Comparison of ENCODE assay signal across 19 mouse cellular contexts in genomic region chr11:114321527-114321926, GRCm38 (mm10).
A peak's percentile ranks its signal among the peaks of the same experiment; 100 is the strongest.
DNase-seq lines count a peak whose midpoint lies in the region; ATAC-seq and TF ChIP-seq lines count a peak whose summit lies in the region.
"Had no signal": no experiment of that assay in that cellular context is flagged by ENCODE, and none has a peak within 500 bp of the region (broad histone marks: within the 10 kb centered on the region; RNA-seq: fewer than 3 reads in every experiment).

No protein-coding gene starts in this region.

- peak overlapping the region; percentile 43; the same call in 1 of the 2 replicates for H3K27ac ChIP-seq in hindbrain, embryonic 14.5 days
- no peak overlapping the region for H3K27ac ChIP-seq in hindbrain, embryonic 16.5 days (ENCODE audit: low read depth, low read length)
- peak overlapping the region; percentile 72 for H3K27ac ChIP-seq in thymus, adult 2 months (ENCODE audit: control insufficient read depth, insufficient read depth, low read length)
- H3K27ac ChIP-seq: hindbrain, postnatal 0 days; macrophage; neural tube, embryonic 15.5 days; stomach, embryonic 15.5 days had no signal

- no peak overlapping the region for H3K4me2 ChIP-seq in hindbrain, embryonic 14.5 days (replicated peaks)
- no peak overlapping the region for H3K4me2 ChIP-seq in hindbrain, embryonic 16.5 days (ENCODE audit: low read length)
- H3K4me2 ChIP-seq: lung, embryonic 14.5 days; neural tube, embryonic 15.5 days; stomach, embryonic 15.5 days had no signal

- H3K9me3 ChIP-seq in hindbrain, embryonic 14.5 days (ENCODE audit: control insufficient read depth, low read length): no peaks in the 10 kb centered on the region
- H3K9me3 ChIP-seq in hindbrain, embryonic 16.5 days (ENCODE audit: control insufficient read depth, low read length): no peaks in the 10 kb centered on the region
- H3K9me3 ChIP-seq: neural tube, embryonic 15.5 days; stomach, embryonic 15.5 days had no signal

- no peak for TF ChIP-seq POLR2A in brain, embryonic 14.5 days (IDR thresholded peaks at IDR 0.05; ENCODE audit: borderline replicate concordance, extremely low read depth, insufficient read depth, insufficient read length, poor library complexity, severe bottlenecking)
- TF ChIP-seq POLR2A in thymus, adult 2 months (IDR thresholded peaks at IDR 0.05; ENCODE audit: control insufficient read depth, extremely low read depth, insufficient read depth, low read length, poor library complexity): no peak

- H3K27me3 ChIP-seq in hindbrain, embryonic 14.5 days (ENCODE audit: control insufficient read depth, insufficient read depth, low read length): no peaks in the 10 kb centered on the region
- H3K27me3 ChIP-seq in hindbrain, embryonic 16.5 days (replicated peaks; ENCODE audit: control insufficient read depth, insufficient read depth, low read length): no peaks in the 10 kb centered on the region
- no peaks in the 10 kb centered on the region for H3K27me3 ChIP-seq in thymus, adult 2 months (ENCODE audit: control insufficient read depth, insufficient read depth, low read length)
- H3K27me3 ChIP-seq: neural tube, embryonic 15.5 days; stomach, embryonic 15.5 days had no signal

- ATAC-seq in hindbrain, embryonic 14.5 days (ENCODE audit: low FRiP score): no peak
- no peak for ATAC-seq in hindbrain, embryonic 16.5 days
- ATAC-seq: hindbrain, postnatal 0 days had no signal

- TF ChIP-seq CTCF in brain, embryonic 14.5 days (IDR thresholded peaks at IDR 0.05; ENCODE audit: borderline replicate concordance, extremely low read depth, insufficient read depth, insufficient read length): no peak
- TF ChIP-seq CTCF in thymus, adult 2 months (IDR thresholded peaks at IDR 0.05; ENCODE audit: borderline replicate concordance, control insufficient read depth, extremely low read depth, insufficient read depth, low read length, poor library complexity): no peak

- WGBS in hindbrain, embryonic 14.5 days: 63% methylated on average over 8 of the region's 8 CpGs
- 68% methylated on average over 8 of the region's 8 CpGs for WGBS in hindbrain, embryonic 16.5 days
- 4% methylated on average over 8 of the region's 8 CpGs for WGBS in thymus, adult 2 months

- DNase-seq in hindbrain, embryonic 14.5 days (ENCODE audit: low spot score): no peak
- peak; percentile 68 for DNase-seq in CD4-positive, CD25-positive, alpha-beta regulatory T cell, adult 2 months (ENCODE audit: low read depth, low spot score)
- DNase-seq in brain, embryonic 14.5 days (ENCODE audit: low read depth): peak; percentile 65
- peak; percentile 50 for DNase-seq in thymus, adult 2 months
- no peak for DNase-seq in right cerebral cortex, postnatal 4 days
- no peak for DNase-seq in testis, postnatal 14 days (ENCODE audit: low spot score)
- DNase-seq in right cerebral cortex, postnatal 10 days (ENCODE audit: low spot score in 2 of 2): no peak
- DNase-seq: adrenal gland, postnatal 14 days; cerebellum, postnatal 10 days; heart, postnatal 10 days; kidney, adult 8-10 months; kidney, postnatal 4 days; lung, embryonic 14.5 days; retina, postnatal 1 day had no signal

- H3K4me3 ChIP-seq in hindbrain, embryonic 14.5 days (replicated peaks; ENCODE audit: low read length): no peak overlapping the region
- H3K4me3 ChIP-seq in hindbrain, embryonic 16.5 days (ENCODE audit: low read length): no peak overlapping the region
- H3K4me3 ChIP-seq in thymus, adult 2 months (ENCODE audit: control insufficient read depth, insufficient read depth, low read length): no peak overlapping the region
- H3K4me3 ChIP-seq: neural tube, embryonic 15.5 days; stomach, embryonic 15.5 days had no signal

- no peaks in the 10 kb centered on the region; the same call in 1 of the 2 replicates for H3K4me1 ChIP-seq in hindbrain, embryonic 14.5 days (replicated peaks; ENCODE audit: control insufficient read depth, insufficient read depth, low read length)
- H3K4me1 ChIP-seq in hindbrain, embryonic 16.5 days (ENCODE audit: control insufficient read depth, insufficient read depth, low read depth, low read length): no peaks in the 10 kb centered on the region; the same call in 1 of the 2 replicates
- H3K4me1 ChIP-seq in thymus, adult 2 months (replicated peaks; ENCODE audit: control insufficient read depth, insufficient read depth, low read length): peaks cover 24% of the 10 kb centered on the region
- H3K4me1 ChIP-seq: stomach, embryonic 15.5 days had no signal

- H3K9ac ChIP-seq in hindbrain, embryonic 14.5 days: no peak overlapping the region
- no peak overlapping the region for H3K9ac ChIP-seq in hindbrain, embryonic 16.5 days (ENCODE audit: low read depth, low read length)
- H3K9ac ChIP-seq: lung, embryonic 14.5 days; neural tube, embryonic 15.5 days; stomach, embryonic 15.5 days had no signal

- H3K36me3 ChIP-seq in hindbrain, embryonic 14.5 days (replicated peaks; ENCODE audit: control insufficient read depth, insufficient read depth): no peaks in the 10 kb centered on the region
- no peaks in the 10 kb centered on the region for H3K36me3 ChIP-seq in hindbrain, embryonic 16.5 days (ENCODE audit: control insufficient read depth, insufficient read depth, low read length)
- H3K36me3 ChIP-seq in thymus, adult 2 months (ENCODE audit: control insufficient read depth, insufficient read depth, low read length): no peaks in the 10 kb centered on the region
- H3K36me3 ChIP-seq: neural tube, embryonic 15.5 days; stomach, embryonic 15.5 days had no signal

Comparison
In these comparisons a context has a peak if more than half of its experiments do, and no peak if none do; other contexts are left out.
1. DNase-seq: peak in CD4-positive, CD25-positive, alpha-beta regulatory T cell, adult 2 months (single experiment), brain, embryonic 14.5 days (single experiment) and thymus, adult 2 months (single experiment); none in hindbrain, embryonic 14.5 days (single experiment), right cerebral cortex, postnatal 4 days (single experiment), testis, postnatal 14 days (single experiment) and right cerebral cortex, postnatal 10 days (0 of 2).